Mouse (Mus musculus): ENCODE data around the gene Ndufa5. TPM values are rescaled to one million over a fixed set of nuclear protein-coding genes. Genes with fewer than 3 reads are reported as not detected.

Gene Ndufa5
- 175 and 193 TPM in 2 replicates for polyA plus RNA-seq (2015; fragmentation: Nextera tagmentation; extraction: Ambion mirVana)

DNA sequence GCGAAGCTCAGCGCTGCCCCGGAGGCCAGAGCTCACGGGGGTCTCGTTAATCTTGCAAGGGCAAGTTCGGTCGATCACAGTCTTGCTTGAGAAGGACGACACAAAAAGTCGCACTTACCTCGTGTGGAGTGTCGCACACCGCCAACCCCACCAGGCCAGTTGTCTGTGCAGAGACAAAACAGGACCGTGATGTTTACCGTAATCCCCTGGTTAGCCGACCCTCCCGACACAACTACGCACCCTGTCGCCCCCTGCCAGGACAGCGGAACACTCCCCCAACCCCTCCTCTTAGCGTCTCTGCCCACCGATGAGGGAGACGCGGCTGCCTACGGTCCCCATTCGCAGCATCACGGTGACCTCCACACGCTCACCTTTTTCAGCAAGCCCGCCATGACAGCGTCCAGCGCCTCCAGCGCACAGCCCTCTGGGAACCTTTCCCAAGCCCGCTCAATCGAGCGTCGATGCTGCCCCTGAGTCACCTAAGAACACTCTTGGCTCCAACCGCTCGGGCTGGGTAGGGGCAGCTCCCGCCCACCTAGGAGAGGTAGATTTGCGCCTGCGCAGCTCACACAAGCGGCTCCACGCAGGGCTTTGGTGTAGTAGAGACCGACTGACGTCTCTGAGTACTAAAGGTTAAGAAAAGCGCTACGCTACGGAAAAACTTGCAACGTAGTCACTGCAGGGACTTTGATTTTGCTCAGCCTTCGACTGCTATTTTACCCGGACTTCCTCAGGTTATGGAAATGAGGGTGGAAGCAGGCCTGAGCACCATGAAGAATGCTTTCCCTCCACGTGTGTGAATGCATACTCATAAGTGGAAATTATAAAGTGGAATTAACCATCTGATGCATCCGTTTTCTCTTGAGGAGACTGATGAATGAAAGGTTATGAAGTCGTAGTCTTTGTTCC lies at the start of gene Ndufa5:
TSS of gene Ndufa5 (minus strand) at position 859 of the 909 bp plus-strand sequence.
- H3K4me1 ChIP-seq (ENCODE audit: control insufficient read depth, low read depth, low read length): peaks cover 8% of the 10 kb centered on the region; the same call in 1 of the 2 replicates
- H3K36me3 ChIP-seq (ENCODE audit: control insufficient read depth, insufficient read depth): peaks cover 2% of the 10 kb centered on the region; the same call in 1 of the 2 replicates
- peak within 1 kb of the TSS; percentile 75 for H3K9ac ChIP-seq (ENCODE audit: low read depth, low read length)
- no peaks in the 10 kb centered on the region for H3K27me3 ChIP-seq (ENCODE audit: control insufficient read depth, insufficient read depth, low read depth, low read length)
- peak within 1 kb of the TSS; percentile 64 for H3K4me2 ChIP-seq (ENCODE audit: low read depth, low read length)
- H3K9me3 ChIP-seq (replicated peaks; ENCODE audit: control insufficient read depth, low read length): no peaks in the 10 kb centered on the region
- ATAC-seq (ENCODE audit: low read depth): peak; percentile 99
- under 1% methylated on average over 53 of the region's 53 CpGs for WGBS (ENCODE audit: insufficient replicate concordance)
- 0 out of 2 replicates have a peak within 1 kb of the TSS, but pooled peaks have one; percentile 28 for H3K27ac ChIP-seq (ENCODE audit: low read length)
- peak within 1 kb of the TSS; percentile 82 for H3K4me3 ChIP-seq (ENCODE audit: low read depth, low read length)

DNA sequence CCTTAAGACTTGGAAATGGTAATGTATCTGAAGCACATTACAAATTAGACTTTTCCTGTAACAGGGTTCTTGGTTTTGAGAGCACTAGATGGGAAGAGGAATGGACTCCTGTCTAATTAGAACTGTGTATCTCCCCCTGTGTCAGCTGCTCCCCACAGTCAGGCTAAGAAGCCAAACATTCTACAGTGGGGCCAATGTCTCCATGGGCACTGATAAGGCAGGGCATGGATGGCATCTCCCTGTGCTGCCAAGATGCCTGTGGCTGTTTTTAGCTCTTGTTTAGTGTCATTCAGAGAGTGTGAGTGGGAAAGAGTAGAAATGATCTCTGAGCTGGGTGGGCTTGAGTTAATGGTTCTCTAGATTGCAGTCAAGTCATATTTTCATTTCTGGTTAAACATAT lies 45.5 kb upstream of the Ndufa5 start:
- Histone ChIP-seq H3K27me3 (ENCODE audit: control insufficient read depth, insufficient read depth, low read depth, low read length) (no peaks in the 10 kb centered on the region), H3K9me3 (replicated peaks; ENCODE audit: control insufficient read depth, low read length) (no peaks in the 10 kb centered on the region), H3K9ac (ENCODE audit: low read depth, low read length) (no peak overlapping the region), H3K4me3 (ENCODE audit: low read depth, low read length) (no peak overlapping the region), H3K4me2 (ENCODE audit: low read depth, low read length) (no peak overlapping the region), H3K36me3 (ENCODE audit: control insufficient read depth, insufficient read depth) (no peaks in the 10 kb centered on the region), H3K4me1 (ENCODE audit: control insufficient read depth, low read depth, low read length) (no peaks in the 10 kb centered on the region), H3K27ac (ENCODE audit: low read length) (no peak overlapping the region)
- ATAC-seq (ENCODE audit: low read depth): no peak

DNA sequence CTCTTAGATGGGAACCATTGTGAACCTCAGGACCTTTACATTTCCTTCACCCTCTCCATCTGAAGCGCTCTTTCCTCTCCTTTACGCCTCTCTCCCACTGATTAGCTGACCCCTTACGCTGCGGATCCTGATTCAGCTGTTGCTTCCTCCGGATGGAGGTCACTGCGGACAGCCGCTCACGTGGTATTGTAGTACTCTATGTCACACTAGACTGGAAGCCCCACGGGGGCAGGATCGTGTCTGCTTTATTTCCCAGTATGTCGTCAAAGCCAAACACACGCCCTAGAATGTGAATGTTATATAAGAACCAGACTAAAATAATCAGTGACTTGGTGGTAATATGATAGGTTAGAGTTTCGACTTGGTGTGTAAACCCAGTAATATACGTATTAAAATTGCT lies 44.6 kb upstream of the Ndufa5 start:
- no peaks in the 10 kb centered on the region for H3K27me3 ChIP-seq (ENCODE audit: control insufficient read depth, insufficient read depth, low read depth, low read length)
- H3K9ac ChIP-seq (ENCODE audit: low read depth, low read length): no peak overlapping the region
- no peak for ATAC-seq (ENCODE audit: low read depth)
- H3K4me2 ChIP-seq (ENCODE audit: low read depth, low read length): no peak overlapping the region
- H3K4me3 ChIP-seq (ENCODE audit: low read depth, low read length): no peak overlapping the region
- H3K4me1 ChIP-seq (ENCODE audit: control insufficient read depth, low read depth, low read length): no peaks in the 10 kb centered on the region
- H3K36me3 ChIP-seq (ENCODE audit: control insufficient read depth, insufficient read depth): no peaks in the 10 kb centered on the region
- no peak overlapping the region for H3K27ac ChIP-seq (ENCODE audit: low read length)
- whole genome bisulfite sequencing (ENCODE audit: insufficient replicate concordance): 76% methylated on average over 14 of the region's 14 CpGs
- no peaks in the 10 kb centered on the region for H3K9me3 ChIP-seq (replicated peaks; ENCODE audit: control insufficient read depth, low read length)

DNA sequence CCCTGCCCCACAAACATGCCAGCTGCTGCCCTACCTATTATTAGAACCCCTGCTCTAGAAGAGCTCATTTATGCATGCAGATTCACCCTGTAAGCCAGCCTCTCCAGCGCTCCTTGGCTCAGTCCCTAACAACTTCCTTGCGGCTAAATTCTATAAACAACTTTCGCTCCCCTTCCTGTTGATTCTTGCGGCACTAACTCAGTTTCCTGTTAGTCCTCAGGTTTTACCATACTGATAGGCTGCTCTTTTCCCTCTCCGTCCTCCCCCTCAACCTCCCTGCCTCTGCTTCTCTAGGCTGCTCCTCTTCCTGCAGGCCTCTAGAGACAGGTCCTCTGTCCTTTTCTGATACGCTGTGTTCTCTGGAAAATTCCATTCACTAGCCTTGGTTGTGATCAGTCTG lies 43.3 kb upstream of the Ndufa5 start:
- Histone ChIP-seq H3K9me3 (replicated peaks; ENCODE audit: control insufficient read depth, low read length) (no peaks in the 10 kb centered on the region), H3K27ac (ENCODE audit: low read length) (no peak overlapping the region), H3K9ac (ENCODE audit: low read depth, low read length) (no peak overlapping the region), H3K4me2 (ENCODE audit: low read depth, low read length) (no peak overlapping the region), H3K36me3 (ENCODE audit: control insufficient read depth, insufficient read depth) (no peaks in the 10 kb centered on the region), H3K4me3 (ENCODE audit: low read depth, low read length) (no peak overlapping the region), H3K4me1 (ENCODE audit: control insufficient read depth, low read depth, low read length) (no peaks in the 10 kb centered on the region), H3K27me3 (ENCODE audit: control insufficient read depth, insufficient read depth, low read depth, low read length) (no peaks in the 10 kb centered on the region)
- peak; percentile 47; the same call in 1 of the 2 replicates for ATAC-seq (ENCODE audit: low read depth)
- 40% methylated on average over 6 of the region's 6 CpGs for WGBS (ENCODE audit: insufficient replicate concordance)

DNA sequence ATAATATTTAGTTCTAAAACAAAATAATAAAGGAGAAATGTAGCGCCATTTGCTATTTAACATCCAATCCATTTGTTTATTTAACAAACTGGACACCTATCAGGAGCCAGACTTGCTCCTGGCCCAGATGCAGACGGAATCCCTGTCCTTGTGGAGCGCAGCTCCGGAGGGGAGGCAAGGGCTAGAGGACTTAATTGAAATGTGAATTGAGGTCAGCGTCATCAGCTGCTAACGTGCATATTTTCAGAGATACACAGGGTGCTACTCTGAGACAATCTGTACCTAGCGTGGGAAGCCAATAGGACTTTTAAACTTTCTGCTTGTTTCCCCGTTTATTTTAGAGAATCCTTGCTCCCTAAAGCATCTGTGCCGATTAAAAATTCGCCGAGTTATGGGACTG lies 42.5 kb upstream of the Ndufa5 start:
- H3K27me3 ChIP-seq (ENCODE audit: control insufficient read depth, insufficient read depth, low read depth, low read length): no peaks in the 10 kb centered on the region
- WGBS (ENCODE audit: insufficient replicate concordance): 67% methylated on average over 11 of the region's 11 CpGs
- ATAC-seq (ENCODE audit: low read depth): no peak

DNA sequence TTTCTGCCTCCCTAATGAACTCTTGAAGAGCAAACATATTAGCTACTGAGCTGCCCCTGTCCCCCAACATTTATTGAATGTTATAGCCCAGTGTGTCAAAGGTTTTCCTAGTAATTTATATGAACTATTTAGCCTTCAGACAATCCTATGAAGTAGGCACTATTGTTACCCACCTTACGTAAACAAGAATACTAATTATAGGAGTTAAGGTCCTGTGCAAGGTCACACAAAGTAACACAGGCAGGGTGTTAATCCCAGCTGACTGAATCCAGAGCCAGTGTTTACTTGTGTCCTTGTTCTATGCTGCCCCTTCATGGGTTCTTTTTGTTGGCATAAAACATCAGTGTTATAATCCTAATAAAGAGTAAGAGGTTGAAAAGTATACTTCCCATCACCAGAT lies 41.9 kb upstream of the Ndufa5 start:
- H3K4me3 ChIP-seq (ENCODE audit: low read depth, low read length): no peak overlapping the region
- 77% methylated on average over 1 of the region's 1 CpGs for WGBS (ENCODE audit: insufficient replicate concordance)
- no peaks in the 10 kb centered on the region for H3K27me3 ChIP-seq (ENCODE audit: control insufficient read depth, insufficient read depth, low read depth, low read length)
- H3K27ac ChIP-seq (ENCODE audit: low read length): no peak overlapping the region
- ATAC-seq (ENCODE audit: low read depth): no peak
- H3K9ac ChIP-seq (ENCODE audit: low read depth, low read length): no peak overlapping the region
- no peaks in the 10 kb centered on the region for H3K36me3 ChIP-seq (ENCODE audit: control insufficient read depth, insufficient read depth)
- H3K4me1 ChIP-seq (ENCODE audit: control insufficient read depth, low read depth, low read length): no peaks in the 10 kb centered on the region
- H3K4me2 ChIP-seq (ENCODE audit: low read depth, low read length): no peak overlapping the region
- H3K9me3 ChIP-seq (replicated peaks; ENCODE audit: control insufficient read depth, low read length): no peaks in the 10 kb centered on the region

More for the DNA sequence above, 42.5 kb upstream of the Ndufa5 start:
- no peaks in the 10 kb centered on the region for H3K4me1 ChIP-seq (ENCODE audit: control insufficient read depth, low read depth, low read length)
- no peak overlapping the region for H3K4me2 ChIP-seq (ENCODE audit: low read depth, low read length)
- no peaks in the 10 kb centered on the region for H3K36me3 ChIP-seq (ENCODE audit: control insufficient read depth, insufficient read depth)
- H3K27ac ChIP-seq (ENCODE audit: low read length): no peak overlapping the region
- H3K9ac ChIP-seq (ENCODE audit: low read depth, low read length): no peak overlapping the region
- no peak overlapping the region for H3K4me3 ChIP-seq (ENCODE audit: low read depth, low read length)
- H3K9me3 ChIP-seq (replicated peaks; ENCODE audit: control insufficient read depth, low read length): no peaks in the 10 kb centered on the region

DNA sequence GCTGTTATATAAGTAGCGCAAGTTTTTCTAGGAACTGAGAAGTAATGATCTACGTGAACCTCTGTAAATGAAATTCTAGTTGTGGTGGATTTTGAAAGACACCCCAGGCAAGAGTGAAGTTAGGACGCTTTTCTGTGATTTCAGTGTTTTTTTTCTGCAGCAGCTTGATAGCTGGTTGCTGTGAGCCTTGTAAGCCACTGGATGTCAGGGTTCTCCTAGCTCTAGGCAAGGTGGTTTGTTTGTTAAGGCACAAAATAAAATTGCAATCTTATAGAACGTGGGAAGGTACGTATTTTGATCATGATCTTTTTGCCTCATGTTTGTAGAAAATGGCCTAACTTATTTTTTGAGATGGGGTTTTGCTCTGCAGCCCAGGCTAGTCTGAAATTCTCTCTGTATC lies 41.1 kb upstream of the Ndufa5 start:
- WGBS (ENCODE audit: insufficient replicate concordance): 70% methylated on average over 5 of the region's 5 CpGs
- no peak overlapping the region for H3K9ac ChIP-seq (ENCODE audit: low read depth, low read length)

DNA sequence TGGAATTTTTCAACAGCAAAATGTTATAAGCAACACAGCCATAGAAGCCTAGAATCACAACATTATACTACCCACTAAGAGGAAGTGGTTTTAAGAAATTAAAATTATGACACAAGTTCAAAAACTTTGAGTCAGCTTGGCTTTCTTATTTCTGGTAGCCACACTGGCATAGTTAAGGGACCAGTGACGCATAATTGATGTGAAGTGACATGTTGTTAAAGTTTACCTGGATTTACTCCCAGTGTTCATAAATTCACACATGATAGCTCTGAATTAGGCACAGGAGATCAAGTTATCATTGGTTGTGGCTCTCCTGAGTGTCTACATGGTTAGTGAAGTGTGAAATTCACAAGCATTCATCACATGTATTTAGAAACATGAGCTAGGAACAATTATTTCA lies 37.1 kb upstream of the Ndufa5 start:
- no peak overlapping the region for H3K27ac ChIP-seq (ENCODE audit: low read length)
- ATAC-seq (ENCODE audit: low read depth): no peak

More for the DNA sequence above, 41.1 kb upstream of the Ndufa5 start:
- no peak for ATAC-seq (ENCODE audit: low read depth)
- H3K27me3 ChIP-seq (ENCODE audit: control insufficient read depth, insufficient read depth, low read depth, low read length): no peaks in the 10 kb centered on the region
- H3K4me3 ChIP-seq (ENCODE audit: low read depth, low read length): no peak overlapping the region
- H3K9me3 ChIP-seq (replicated peaks; ENCODE audit: control insufficient read depth, low read length): no peaks in the 10 kb centered on the region
- H3K36me3 ChIP-seq (ENCODE audit: control insufficient read depth, insufficient read depth): no peaks in the 10 kb centered on the region
- no peak overlapping the region for H3K4me2 ChIP-seq (ENCODE audit: low read depth, low read length)
- no peak overlapping the region for H3K27ac ChIP-seq (ENCODE audit: low read length)
- H3K4me1 ChIP-seq (ENCODE audit: control insufficient read depth, low read depth, low read length): no peaks in the 10 kb centered on the region

DNA sequence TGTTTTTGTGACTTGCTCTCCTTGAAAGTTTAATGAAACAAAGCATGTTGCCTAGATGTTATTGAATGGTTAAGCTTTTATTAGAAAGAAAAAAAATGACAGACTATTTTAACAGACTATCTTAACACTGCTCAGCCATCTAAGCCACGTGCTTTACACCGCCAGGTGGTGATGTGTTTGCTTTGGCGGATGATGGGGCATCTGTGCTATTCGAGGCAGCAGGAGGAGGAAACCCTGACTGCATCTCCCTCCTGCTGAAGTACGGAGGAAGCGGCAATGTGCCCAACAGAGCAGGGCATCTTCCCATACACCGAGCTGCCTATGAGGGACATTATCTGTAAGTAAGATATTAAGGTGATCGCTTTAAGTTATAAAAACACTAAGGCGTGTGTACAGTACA lies 36.3 kb upstream of the Ndufa5 start:
- Histone ChIP-seq H3K36me3 (ENCODE audit: control insufficient read depth, insufficient read depth) (no peaks in the 10 kb centered on the region), H3K27me3 (ENCODE audit: control insufficient read depth, insufficient read depth, low read depth, low read length) (no peaks in the 10 kb centered on the region), H3K9me3 (replicated peaks; ENCODE audit: control insufficient read depth, low read length) (no peaks in the 10 kb centered on the region), H3K4me2 (ENCODE audit: low read depth, low read length) (no peak overlapping the region), H3K27ac (ENCODE audit: low read length) (no peak overlapping the region), H3K4me3 (ENCODE audit: low read depth, low read length) (no peak overlapping the region), H3K9ac (ENCODE audit: low read depth, low read length) (no peak overlapping the region), H3K4me1 (ENCODE audit: control insufficient read depth, low read depth, low read length) (no peaks in the 10 kb centered on the region)
- no peak for ATAC-seq (ENCODE audit: low read depth)
- 62% methylated on average over 9 of the region's 9 CpGs for WGBS (ENCODE audit: insufficient replicate concordance)

More for the DNA sequence above, 37.1 kb upstream of the Ndufa5 start:
- no peaks in the 10 kb centered on the region for H3K36me3 ChIP-seq (ENCODE audit: control insufficient read depth, insufficient read depth)
- H3K9ac ChIP-seq (ENCODE audit: low read depth, low read length): no peak overlapping the region
- WGBS (ENCODE audit: insufficient replicate concordance): 66% methylated on average over 1 of the region's 1 CpGs
- no peak overlapping the region for H3K4me2 ChIP-seq (ENCODE audit: low read depth, low read length)
- H3K4me1 ChIP-seq (ENCODE audit: control insufficient read depth, low read depth, low read length): no peaks in the 10 kb centered on the region
- no peak overlapping the region for H3K4me3 ChIP-seq (ENCODE audit: low read depth, low read length)
- H3K9me3 ChIP-seq (replicated peaks; ENCODE audit: control insufficient read depth, low read length): no peaks in the 10 kb centered on the region
- no peaks in the 10 kb centered on the region for H3K27me3 ChIP-seq (ENCODE audit: control insufficient read depth, insufficient read depth, low read depth, low read length)

Data from liver, embryonic 16.5 days (tissue).